Mouse (Mus musculus) adrenal gland, postnatal 14 days (tissue): Measurements from ENCODE around the gene Gstp3. TPM values are rescaled to one million over a fixed set of nuclear protein-coding genes. Genes with fewer than 3 reads are reported as not detected.
"Not testable (repeated sequence)": the region's sequence is repeated elsewhere in the genome, so short reads cannot be mapped to it uniquely, and the experiment has no call there.

Experiments
- DNase-seq: peaks from one replicate; pipeline ENCODE4 v3.0.0; 2021; ENCODE audit warnings: mixed read lengths
- total RNA-seq: library from RNA; stranded (reverse); gene quantifications from 2 replicates; pipeline ENCODE4 v1.2.3, GENCODE M21; 2021

The Gstp3 gene
- total RNA-seq, 1 experiment from 2014 or later = 58.0 TPM

- no peak for DNase-seq
These were observed 31.1 kb upstream of the Gstp3 start for GRCm38 (mm10) chr19:4090446-4090845.

- no peak for DNase-seq
These were observed 29.8 kb upstream of the Gstp3 start for GRCm38 (mm10) chr19:4089128-4089527.

- peak; percentile 4 for DNase-seq
These were observed 28.8 kb upstream of the Gstp3 start for GRCm38 (mm10) chr19:4088146-4088545.

GRCm38 (mm10) chr19:4087090-4087489, 27.7 kb upstream of the Gstp3 start:
- DNase-seq = peak; percentile 5

GRCm38 (mm10) chr19:4086156-4086555, 26.8 kb upstream of the Gstp3 start:
- DNase-seq = peak; percentile 2

- DNase-seq = peak; percentile 56
These were observed 25.6 kb upstream of the Gstp3 start for GRCm38 (mm10) chr19:4084984-4085383.

- DNase-seq = no peak
These were observed 24.5 kb upstream of the Gstp3 start for GRCm38 (mm10) chr19:4083826-4084225.

- DNase-seq = peak; percentile 2
These were observed 23.9 kb upstream of the Gstp3 start for GRCm38 (mm10) chr19:4083316-4083715.

- peak; percentile 1 for DNase-seq
These were observed 23.0 kb upstream of the Gstp3 start for GRCm38 (mm10) chr19:4082219-4082965.

- DNase-seq = peak; percentile 5
These were observed 22.0 kb upstream of the Gstp3 start, which contains the start of gene Cabp2 for GRCm38 (mm10) chr19:4081394-4081793. Gene Cabp2, plus strand, starts transcription at chr19:4081578.

GRCm38 (mm10) chr19:4080511-4081009, 21.2 kb upstream of the Gstp3 start:
- peak; percentile 7 for DNase-seq

GRCm38 (mm10) chr19:4079594-4079993, 20.2 kb upstream of the Gstp3 start:
- DNase-seq = peak; percentile 10

GRCm38 (mm10) chr19:4075531-4075930, 16.2 kb upstream of the Gstp3 start:
- no peak for DNase-seq

GRCm38 (mm10) chr19:4072706-4073424, 13.5 kb upstream of the Gstp3 start:
- DNase-seq = peak; percentile 0

GRCm38 (mm10) chr19:4071406-4071805, 12.0 kb upstream of the Gstp3 start:
- DNase-seq = peak; percentile 0

- DNase-seq = no peak
These were observed 11.4 kb upstream of the Gstp3 start for GRCm38 (mm10) chr19:4070756-4071155.

GRCm38 (mm10) chr19:4070311-4070710, 10.9 kb upstream of the Gstp3 start:
- peak; percentile 4 for DNase-seq

- no peak for DNase-seq
These were observed 9.5 kb upstream of the Gstp3 start for GRCm38 (mm10) chr19:4068717-4069410.

- not testable (repeated sequence) for DNase-seq
These were observed 8.9 kb upstream of the Gstp3 start for GRCm38 (mm10) chr19:4068242-4068641.

GRCm38 (mm10) chr19:4066877-4067276, 7.5 kb upstream of the Gstp3 start:
- no peak for DNase-seq

GRCm38 (mm10) chr19:4066280-4066679, 6.9 kb upstream of the Gstp3 start:
- DNase-seq = peak; percentile 5

- not testable (repeated sequence) for DNase-seq
These were observed 5.1 kb upstream of the Gstp3 start for GRCm38 (mm10) chr19:4064501-4064900.

- DNase-seq = not testable (repeated sequence)
These were observed 4.0 kb upstream of the Gstp3 start for GRCm38 (mm10) chr19:4063357-4063756.
